Mouse (Mus musculus) limb, embryonic 10.5 days (tissue): ENCODE data around the gene Ccr1. TPM values are rescaled to one million over a fixed set of nuclear protein-coding genes. Genes with fewer than 3 reads are reported as not detected.

Source experiments
- DNase-seq: peaks from one replicate; pipeline ENCODE4 v3.0.0-alpha.2; 2017; ENCODE audit warnings: low spot score
- H3K27ac ChIP-seq: fragments of 300-500 bp; sonication (generic); 2 replicates; pipeline ENCODE4 v1.5.1; 2016; ENCODE audit warnings: mild to moderate bottlenecking
- H3K27me3 ChIP-seq: fragments of 300-500 bp; sonication (generic); 2 replicates; pipeline ENCODE4 v1.6.1; 2016; ENCODE audit warnings: low read depth, mild to moderate bottlenecking; ENCODE audit not compliant: poor library complexity, severe bottlenecking
- H3K36me3 ChIP-seq: fragments of 300-500 bp; sonication (generic); 2 replicates; pipeline ENCODE4 v1.6.1; 2016; ENCODE audit warnings: mild to moderate bottlenecking, moderate library complexity
- H3K4me1 ChIP-seq: fragments of 300-500 bp; sonication (generic); 2 replicates; pipeline ENCODE4 v1.6.1; 2016
- H3K4me3 ChIP-seq: fragments of 300-500 bp; sonication (generic); 2 replicates; pipeline ENCODE4 v1.5.1; 2016; ENCODE audit warnings: mild to moderate bottlenecking, moderate library complexity
- H3K9me3 ChIP-seq: fragments of 300-500 bp; sonication (generic); replicated peaks from 2 replicates; pipeline ENCODE4 v1.6.1; 2016; ENCODE audit warnings: mild to moderate bottlenecking
- WGBS: fragments of 180-500 bp; shearing (Covaris S2); methylation state at CpG from one replicate; pipeline ENCODE4 v1.1.7; 2016; 5-methylcytosine and 5-hydroxymethylcytosine counted together
- polyA plus RNA-seq: library from polyadenylated mRNA; unstranded; fragments of >200 nt; fragmentation: Nextera tagmentation; extraction: Ambion mirVana; gene quantifications from 2 replicates; pipeline ENCODE4 v1.2.1, GENCODE M21; 2016

Ccr1 gene
- 0.38 and 0.61 TPM in 2 replicates for polyA plus RNA-seq

- no peak for DNase-seq
- 89% methylated on average over 1 of the region's 1 CpGs for WGBS
- H3K27ac ChIP-seq: no peak within 1 kb of the TSS
- no peak within 1 kb of the TSS for H3K4me3 ChIP-seq
- no peaks in the 10 kb centered on the region for H3K9me3 ChIP-seq
- no peaks in the 10 kb centered on the region for H3K4me1 ChIP-seq
- H3K27me3 ChIP-seq: no peaks in the 10 kb centered on the region
- no peaks in the 10 kb centered on the region for H3K36me3 ChIP-seq
Measured at GRCm38 (mm10) chr9:123968290-123968912, at the start of gene Ccr1. Ccr1 (minus strand) TSS chr9:123968692.

GRCm38 (mm10) chr9:124016048-124016447 lies 47.6 kb upstream of the Ccr1 start:
- Histone ChIP-seq H3K4me1 (no peaks in the 10 kb centered on the region), H3K27me3 (no peaks in the 10 kb centered on the region), H3K9me3 (no peaks in the 10 kb centered on the region), H3K4me3 (no peak overlapping the region), H3K27ac (no peak overlapping the region), H3K36me3 (no peaks in the 10 kb centered on the region)
- 72% methylated on average over 2 of the region's 2 CpGs for WGBS
- DNase-seq: no peak

- Histone ChIP-seq H3K4me3 (no peak overlapping the region), H3K4me1 (no peaks in the 10 kb centered on the region), H3K27ac (no peak overlapping the region), H3K36me3 (no peaks in the 10 kb centered on the region), H3K9me3 (no peaks in the 10 kb centered on the region), H3K27me3 (no peaks in the 10 kb centered on the region)
- WGBS: 86% methylated on average over 2 of the region's 2 CpGs
- DNase-seq: no peak
Measured at GRCm38 (mm10) chr9:124014985-124015652, 46.6 kb upstream of the Ccr1 start.

GRCm38 (mm10) chr9:124013270-124013669 lies 44.8 kb upstream of the Ccr1 start:
- no peaks in the 10 kb centered on the region for H3K27me3 ChIP-seq
- no peaks in the 10 kb centered on the region for H3K36me3 ChIP-seq
- no peaks in the 10 kb centered on the region for H3K4me1 ChIP-seq
- no peak overlapping the region for H3K27ac ChIP-seq
- H3K9me3 ChIP-seq: no peaks in the 10 kb centered on the region
- 91% methylated on average over 3 of the region's 3 CpGs for WGBS
- no peak for DNase-seq
- no peak overlapping the region for H3K4me3 ChIP-seq

GRCm38 (mm10) chr9:124012691-124013090 lies 44.2 kb upstream of the Ccr1 start:
- Histone ChIP-seq H3K4me3 (no peak overlapping the region), H3K27me3 (no peaks in the 10 kb centered on the region), H3K27ac (no peak overlapping the region), H3K9me3 (no peaks in the 10 kb centered on the region), H3K4me1 (no peaks in the 10 kb centered on the region), H3K36me3 (no peaks in the 10 kb centered on the region)
- 87% methylated on average over 2 of the region's 2 CpGs for WGBS
- DNase-seq: no peak

- Histone ChIP-seq H3K27ac (no peak overlapping the region), H3K4me1 (no peaks in the 10 kb centered on the region), H3K4me3 (no peak overlapping the region), H3K27me3 (no peaks in the 10 kb centered on the region), H3K36me3 (no peaks in the 10 kb centered on the region), H3K9me3 (no peaks in the 10 kb centered on the region)
- WGBS: 93% methylated on average over 2 of the region's 2 CpGs
- no peak for DNase-seq
Measured at GRCm38 (mm10) chr9:123999784-124000183, 31.3 kb upstream of the Ccr1 start.

GRCm38 (mm10) chr9:123997719-123998118 lies 29.2 kb upstream of the Ccr1 start:
- Histone ChIP-seq H3K4me1 (no peaks in the 10 kb centered on the region), H3K36me3 (no peaks in the 10 kb centered on the region), H3K27me3 (no peaks in the 10 kb centered on the region), H3K9me3 (no peaks in the 10 kb centered on the region), H3K27ac (no peak overlapping the region), H3K4me3 (no peak overlapping the region)
- WGBS: 78% methylated on average over 3 of the region's 3 CpGs
- DNase-seq: no peak

GRCm38 (mm10) chr9:123991312-123991906 lies 22.9 kb upstream of the Ccr1 start:
- H3K9me3 ChIP-seq: no peaks in the 10 kb centered on the region
- DNase-seq: no peak
- H3K27me3 ChIP-seq: no peaks in the 10 kb centered on the region
- no peaks in the 10 kb centered on the region for H3K36me3 ChIP-seq
- WGBS: 67% methylated on average over 1 of the region's 1 CpGs
- no peaks in the 10 kb centered on the region for H3K4me1 ChIP-seq
- H3K4me3 ChIP-seq: no peak overlapping the region
- H3K27ac ChIP-seq: no peak overlapping the region

- no peak overlapping the region for H3K27ac ChIP-seq
- no peaks in the 10 kb centered on the region for H3K9me3 ChIP-seq
- no peak for DNase-seq
- no peaks in the 10 kb centered on the region for H3K27me3 ChIP-seq
- 83% methylated on average over 3 of the region's 3 CpGs for WGBS
- H3K36me3 ChIP-seq: no peaks in the 10 kb centered on the region
- H3K4me1 ChIP-seq: no peaks in the 10 kb centered on the region
- H3K4me3 ChIP-seq: no peak overlapping the region
Measured at GRCm38 (mm10) chr9:123989671-123990070, 21.2 kb upstream of the Ccr1 start.

- Histone ChIP-seq H3K4me3 (no peak overlapping the region), H3K27me3 (no peaks in the 10 kb centered on the region), H3K36me3 (no peaks in the 10 kb centered on the region), H3K27ac (no peak overlapping the region), H3K4me1 (no peaks in the 10 kb centered on the region), H3K9me3 (no peaks in the 10 kb centered on the region)
- DNase-seq: no peak
- 93% methylated on average over 2 of the region's 2 CpGs for WGBS
Measured at GRCm38 (mm10) chr9:123986217-123986616, 17.7 kb upstream of the Ccr1 start.

- DNase-seq: no peak
- Histone ChIP-seq H3K27me3 (no peaks in the 10 kb centered on the region), H3K36me3 (no peaks in the 10 kb centered on the region), H3K4me1 (no peaks in the 10 kb centered on the region), H3K9me3 (no peaks in the 10 kb centered on the region), H3K27ac (no peak overlapping the region), H3K4me3 (no peak overlapping the region)
Measured at GRCm38 (mm10) chr9:123984943-123985342, 16.5 kb upstream of the Ccr1 start.

- no peaks in the 10 kb centered on the region for H3K9me3 ChIP-seq
- no peak overlapping the region for H3K4me3 ChIP-seq
- H3K4me1 ChIP-seq: no peaks in the 10 kb centered on the region
- H3K27ac ChIP-seq: no peak overlapping the region
- no peaks in the 10 kb centered on the region for H3K36me3 ChIP-seq
- H3K27me3 ChIP-seq: no peaks in the 10 kb centered on the region
- no peak for DNase-seq
- 86% methylated on average over 1 of the region's 1 CpGs for WGBS
Measured at GRCm38 (mm10) chr9:123982720-123983119, 14.2 kb upstream of the Ccr1 start.

GRCm38 (mm10) chr9:123981909-123982308 lies 13.4 kb upstream of the Ccr1 start:
- H3K27me3 ChIP-seq: no peaks in the 10 kb centered on the region
- no peaks in the 10 kb centered on the region for H3K36me3 ChIP-seq
- no peaks in the 10 kb centered on the region for H3K4me1 ChIP-seq
- no peak for DNase-seq
- H3K4me3 ChIP-seq: no peak overlapping the region
- H3K9me3 ChIP-seq: no peaks in the 10 kb centered on the region
- no peak overlapping the region for H3K27ac ChIP-seq
- WGBS: 83% methylated on average over 4 of the region's 4 CpGs
